Mouse (Mus musculus): ENCODE measurements around the gene Arhgap25.

Arhgap25 gene

GRCm38 (mm10) chr6:87445222-87445621, 87.8 kb downstream of the Arhgap25 start:
- no peak for DNase-seq (ENCODE audit: low read depth)

DNA sequence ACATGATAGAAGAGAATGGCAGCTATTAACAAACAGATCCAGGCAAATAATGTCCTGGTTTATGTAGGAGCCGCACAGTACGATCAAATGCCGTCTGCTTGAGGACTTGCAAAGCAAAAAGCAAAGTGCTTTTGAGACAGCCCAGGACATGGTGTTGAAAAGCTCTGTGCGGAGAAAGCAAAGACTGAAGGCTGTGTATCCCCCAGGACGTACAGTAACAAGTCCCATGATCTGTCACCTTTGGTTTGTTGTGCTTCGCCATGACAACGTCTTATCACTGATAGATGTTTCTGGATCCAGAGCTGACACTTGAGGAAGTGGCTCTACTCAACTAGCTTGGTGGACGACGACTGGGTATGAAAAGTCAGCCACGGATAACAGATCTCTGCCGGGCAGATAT, 89.8 kb downstream of the Arhgap25 start:
- no peak for DNase-seq (ENCODE audit: low read depth)

DNA sequence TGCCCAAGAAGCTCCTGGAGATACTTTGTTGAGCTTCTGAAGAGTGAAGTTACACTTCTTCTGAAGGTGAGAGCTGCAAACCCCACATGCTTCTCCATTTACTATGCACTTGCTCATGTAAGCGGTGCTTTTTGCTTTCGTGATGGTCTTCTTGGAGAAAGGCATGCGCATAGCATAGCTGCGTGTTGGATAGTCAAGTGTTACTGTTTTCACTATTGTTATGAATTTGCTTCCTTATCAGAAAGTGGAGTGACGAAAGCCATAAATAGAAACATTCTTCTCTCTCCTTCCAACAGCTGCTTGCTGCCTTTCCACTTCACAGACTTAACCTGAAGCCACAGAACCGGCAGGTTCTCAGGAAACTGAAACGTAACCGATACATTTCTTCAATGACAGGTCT, 96.3 kb downstream of the Arhgap25 start:
- no peak for DNase-seq (ENCODE audit: low read depth)

DNA sequence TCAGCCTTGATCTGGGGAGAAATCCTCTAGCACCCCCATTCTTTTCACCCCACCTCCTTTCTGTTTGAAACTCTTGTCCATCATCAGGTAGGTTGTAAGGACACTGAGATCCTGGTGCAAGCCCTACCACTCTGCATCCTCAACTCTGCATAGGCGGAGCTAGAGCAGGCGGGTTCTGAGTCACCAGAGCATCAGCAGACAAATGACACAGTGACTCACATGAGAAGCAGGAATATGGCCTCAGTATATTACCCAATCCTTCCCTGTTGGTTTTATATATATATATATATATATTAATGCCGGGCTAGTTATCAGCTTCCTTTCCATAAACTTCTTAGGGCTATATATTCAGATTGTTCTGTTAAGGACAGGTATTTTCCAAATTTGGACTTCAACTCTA, 97.3 kb downstream of the Arhgap25 start:
- no peak for DNase-seq (ENCODE audit: low read depth)

DNA sequence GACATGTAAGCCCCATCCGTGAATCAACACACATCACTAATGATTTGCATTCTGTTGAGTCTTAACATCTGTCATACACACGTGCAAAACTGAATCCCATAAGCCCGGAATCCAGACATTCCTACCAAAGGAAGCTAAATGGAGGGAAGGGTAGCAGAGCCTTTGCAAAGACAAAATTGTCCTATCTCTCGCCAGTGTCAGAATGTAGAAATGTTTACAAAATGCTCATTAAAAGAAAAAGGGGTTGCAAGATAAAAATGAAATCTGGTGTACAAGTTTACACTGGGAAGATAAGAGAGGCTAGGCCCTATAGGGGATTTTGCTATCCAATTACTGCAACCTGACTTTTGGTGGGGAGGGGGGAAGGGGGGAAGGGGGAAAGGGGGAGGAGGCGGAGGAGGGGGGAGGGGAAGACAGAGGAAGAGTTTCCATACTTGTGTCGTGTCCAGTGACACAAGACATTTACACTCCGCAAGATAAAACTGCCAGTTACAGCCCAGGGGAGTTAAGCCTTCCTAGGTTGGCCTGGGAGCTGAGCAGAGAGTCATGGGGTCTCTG, 104.5 kb downstream of the Arhgap25 start, which contains the start of gene Bmp10:
Gene Bmp10, plus strand, starts transcription at position 508 of the 558 bp plus-strand sequence.
- DNase-seq (ENCODE audit: low read depth): no peak

- no peak for DNase-seq (ENCODE audit: low read depth)
Measured at GRCm38 (mm10) chr6:87427616-87428015, 105.4 kb downstream of the Arhgap25 start.

- DNase-seq (ENCODE audit: low read depth): no peak
Measured at GRCm38 (mm10) chr6:87426954-87427353, 106.1 kb downstream of the Arhgap25 start.

DNA sequence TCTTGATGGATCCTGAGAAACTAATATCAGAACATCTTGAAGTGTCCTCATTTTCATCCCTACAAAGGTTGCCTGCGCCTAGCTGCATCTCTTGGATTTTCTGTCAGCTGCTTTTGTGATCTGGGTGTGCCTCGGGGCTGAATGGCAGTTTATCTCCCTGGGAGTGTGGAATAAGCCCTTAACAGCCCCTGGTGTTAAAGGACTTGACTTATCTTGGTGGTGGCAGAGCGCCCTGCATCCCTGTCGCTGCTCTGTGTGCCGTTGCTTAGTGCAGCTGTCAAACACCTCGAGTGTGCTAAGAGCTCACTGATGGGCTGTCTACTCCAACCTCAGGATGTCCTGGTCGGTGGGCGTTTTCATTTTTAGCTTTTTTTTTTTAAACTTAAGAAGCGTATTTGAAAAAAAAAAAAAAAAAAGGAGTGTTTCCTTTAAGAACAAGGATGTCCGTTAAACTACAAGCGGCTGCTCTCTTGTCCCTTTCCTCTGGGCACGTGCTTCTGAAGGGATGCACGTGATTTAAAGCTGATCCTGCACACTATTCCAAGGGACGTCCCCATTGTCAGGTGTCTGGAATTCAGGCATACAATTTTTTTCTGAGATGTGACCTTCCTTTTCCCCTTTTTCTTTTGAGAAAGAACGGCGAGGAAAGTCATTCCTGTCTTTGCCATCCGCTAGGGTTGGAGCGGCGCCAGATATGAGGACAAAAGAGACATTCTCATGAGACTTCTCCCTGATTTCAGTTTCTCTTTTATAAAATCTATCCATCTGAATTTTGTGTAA, 108.8 kb downstream of the Arhgap25 start:
- no peak for DNase-seq (ENCODE audit: low read depth)

DNA sequence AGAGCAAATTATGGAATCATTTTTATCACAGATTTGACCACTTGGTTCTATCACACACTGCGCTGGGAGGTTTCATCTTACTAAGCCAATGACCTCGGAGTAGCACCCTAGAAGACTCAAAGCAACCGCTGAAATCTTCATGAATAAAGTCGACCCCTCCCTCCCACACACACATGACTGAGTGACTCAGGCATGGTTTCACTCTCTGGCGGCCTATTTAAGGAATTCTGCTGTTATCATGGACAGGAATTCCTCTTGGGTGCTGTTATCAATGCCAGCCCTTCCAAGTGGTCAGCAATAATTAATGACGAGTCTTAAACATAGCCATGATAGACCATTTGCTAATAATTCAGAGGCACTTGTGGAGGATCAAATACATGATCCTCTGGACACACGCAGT, 110.8 kb downstream of the Arhgap25 start:
- no peak for DNase-seq (ENCODE audit: low read depth)

- no peak for DNase-seq (ENCODE audit: low read depth)
Measured at GRCm38 (mm10) chr6:87412011-87412410, 121.0 kb downstream of the Arhgap25 start.

Data from c-Kit-positive CD71-positive TER-119-negative erythroid progenitor cells, embryonic 14.5 days (primary cell).